Mouse (Mus musculus) testis, postnatal 14 days (tissue): ENCODE measurements around the gene Scamp5.
A peak's percentile ranks its signal among the peaks of the same experiment; 100 is the strongest.
"Not testable (repeated sequence)": the region's sequence is repeated elsewhere in the genome, so short reads cannot be mapped to it uniquely, and the experiment has no call there.

ENCODE experiments used
- DNase-seq: peaks from one replicate; pipeline ENCODE4 v3.0.0; 2021; ENCODE audit warnings: low spot score

The Scamp5 gene

GRCm38 (mm10) chr9:57452624-57453462 is 15.0 kb downstream of the Scamp5 start:
- no peak for DNase-seq

- DNase-seq: no peak
Measured at GRCm38 (mm10) chr9:57449715-57450114, 18.1 kb downstream of the Scamp5 start.

- no peak for DNase-seq
Measured at GRCm38 (mm10) chr9:57440620-57441019, 27.2 kb downstream of the Scamp5 start.

GRCm38 (mm10) chr9:57439522-57440295 is 28.2 kb downstream of the Scamp5 start, which contains the start of gene Ppcdc:
Gene Ppcdc, minus strand, starts transcription at chr9:57440124.
- peak; percentile 93 for DNase-seq

- DNase-seq: no peak
Measured at GRCm38 (mm10) chr9:57439083-57439482, 28.8 kb downstream of the Scamp5 start.

- DNase-seq: no peak
Measured at GRCm38 (mm10) chr9:57437896-57438614, 29.8 kb downstream of the Scamp5 start.

- DNase-seq: no peak
Measured at GRCm38 (mm10) chr9:57436166-57436565, 31.7 kb downstream of the Scamp5 start.

- no peak for DNase-seq
Measured at GRCm38 (mm10) chr9:57434405-57435165, 33.3 kb downstream of the Scamp5 start.

GRCm38 (mm10) chr9:57433097-57434032 is 34.5 kb downstream of the Scamp5 start:
- DNase-seq: peak; percentile 86

GRCm38 (mm10) chr9:57432480-57432879 is 35.4 kb downstream of the Scamp5 start:
- no peak for DNase-seq

- DNase-seq: no peak
Measured at GRCm38 (mm10) chr9:57431202-57431601, 36.7 kb downstream of the Scamp5 start.

GRCm38 (mm10) chr9:57428391-57428790 is 39.5 kb downstream of the Scamp5 start:
- no peak for DNase-seq

- no peak for DNase-seq
Measured at GRCm38 (mm10) chr9:57427937-57428336, 39.9 kb downstream of the Scamp5 start.

- DNase-seq: not testable (repeated sequence)
Measured at GRCm38 (mm10) chr9:57427123-57427522, 40.7 kb downstream of the Scamp5 start.

GRCm38 (mm10) chr9:57425116-57425515 is 42.7 kb downstream of the Scamp5 start:
- DNase-seq: no peak

GRCm38 (mm10) chr9:57424066-57424465 is 43.8 kb downstream of the Scamp5 start:
- DNase-seq: peak; percentile 52

- no peak for DNase-seq
Measured at GRCm38 (mm10) chr9:57421688-57422111, 46.2 kb downstream of the Scamp5 start.

- no peak for DNase-seq
Measured at GRCm38 (mm10) chr9:57421121-57421571, 46.7 kb downstream of the Scamp5 start.

GRCm38 (mm10) chr9:57420321-57421120 is 47.3 kb downstream of the Scamp5 start:
- DNase-seq: peak; percentile 93
